Mouse (Mus musculus) bone marrow macrophage, adult 2 months (primary cell): Measurements from ENCODE around the gene Fcmr.

ENCODE experiments used
- CTCF ChIP-seq: IDR thresholded peaks from 2 replicates; pipeline ENCODE4 v1.5.1; 2012; ENCODE audit warnings: low read depth, mild to moderate bottlenecking, low read length, moderate library complexity
- POLR2A ChIP-seq: IDR thresholded peaks from 2 replicates; pipeline ENCODE4 v1.6.1; 2012; ENCODE audit warnings: mild to moderate bottlenecking, low read depth, low read length, borderline replicate concordance

- TF ChIP-seq POLR2A = no peak
- TF ChIP-seq CTCF = no peak
Measured at GRCm38 (mm10) chr1:130819737-130820136, 45.7 kb upstream of the Fcmr start.
